Mouse (Mus musculus): Measurements from ENCODE around the gene 4930544D05Rik.
A peak's percentile ranks its signal among the peaks of the same experiment; 100 is the strongest.

DNA sequence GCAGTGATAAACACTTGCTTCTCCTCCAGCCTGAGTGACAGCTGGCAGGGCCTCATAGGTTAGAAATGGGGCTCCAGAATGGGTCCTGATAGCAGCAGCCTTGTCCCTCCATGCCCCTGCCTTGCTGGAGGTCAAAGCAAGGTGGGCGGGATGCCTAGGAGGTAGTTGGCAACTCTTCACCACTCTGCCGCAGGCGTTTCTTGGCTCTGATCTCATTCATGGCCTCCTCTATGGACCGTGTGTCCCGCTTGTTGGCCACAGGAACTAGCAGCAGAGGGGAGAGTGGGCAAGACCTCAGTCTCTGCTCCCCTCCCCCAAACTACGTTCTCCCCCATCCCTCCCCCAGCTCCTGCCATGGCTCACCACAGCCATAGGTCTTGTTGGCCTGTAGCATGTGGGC is 48.3 kb downstream of the 4930544D05Rik start:
- peak; percentile 49 for TF ChIP-seq POLR2A (IDR thresholded peaks at IDR 0.05; ENCODE audit: insufficient read length, low read depth)
- TF ChIP-seq TCF12 (IDR thresholded peaks at IDR 0.05; ENCODE audit: insufficient read depth, poor library complexity, severe bottlenecking), result no peak
- no peak for TF ChIP-seq USF1 (IDR thresholded peaks at IDR 0.05; ENCODE audit: low read depth)
- TF ChIP-seq TCF3 (IDR thresholded peaks at IDR 0.05; ENCODE audit: insufficient read length, low read depth), result no peak
- TF ChIP-seq MYOG (IDR thresholded peaks at IDR 0.05; ENCODE audit: control insufficient read depth in 1 of 3, insufficient read depth in 1 of 3, insufficient read length in 2 of 3, low read depth in 2 of 3), result no peak
- TF ChIP-seq E2F4 (IDR thresholded peaks at IDR 0.05; ENCODE audit: insufficient read depth), result no peak
- no peak for TF ChIP-seq MAX (IDR thresholded peaks at IDR 0.05; ENCODE audit: low read depth)
- TF ChIP-seq MYOD1 (IDR thresholded peaks at IDR 0.05; ENCODE audit: control insufficient read depth in 1 of 3, insufficient read length in 2 of 3, low read depth in 2 of 3), result no peak
- TF ChIP-seq CEBPB (IDR thresholded peaks at IDR 0.05; ENCODE audit: insufficient read depth, poor library complexity, severe bottlenecking), result no peak
- TF ChIP-seq POLR2AphosphoS2 (IDR thresholded peaks at IDR 0.05; ENCODE audit: insufficient read length, low read depth), result peak; percentile 93
- TF ChIP-seq REST (IDR thresholded peaks at IDR 0.05; ENCODE audit: insufficient read depth, insufficient read length), result no peak
- no peak for TF ChIP-seq SRF (IDR thresholded peaks at IDR 0.05; ENCODE audit: control insufficient read depth, insufficient read length, low read depth)

Data from myocyte (in vitro differentiated cells).